Mouse (Mus musculus): ENCODE data around the gene Slamf6. TPM values are rescaled to one million over a fixed set of nuclear protein-coding genes. Genes with fewer than 3 reads are reported as not detected.
"Not testable (repeated sequence)": the region's sequence is repeated elsewhere in the genome, so short reads cannot be mapped to it uniquely, and the experiment has no call there.

Slamf6 gene
- 1 to 10 TPM; 1.8 to 2.6 TPM for total RNA-seq (2021)
- long read RNA-seq, experiment 1, partial matches to known transcripts: 0 of 1 reads
- long read RNA-seq, experiment 1, other reads (novel, unspliced or antisense): 1 of 1 reads
- long read RNA-seq, experiment 2, full-length matches to known transcripts: 1 of 1 reads
- long read RNA-seq, experiment 2, partial matches to known transcripts: 0 of 1 reads
- long read RNA-seq, experiment 2, other reads (novel, unspliced or antisense): 0 of 1 reads

DNA sequence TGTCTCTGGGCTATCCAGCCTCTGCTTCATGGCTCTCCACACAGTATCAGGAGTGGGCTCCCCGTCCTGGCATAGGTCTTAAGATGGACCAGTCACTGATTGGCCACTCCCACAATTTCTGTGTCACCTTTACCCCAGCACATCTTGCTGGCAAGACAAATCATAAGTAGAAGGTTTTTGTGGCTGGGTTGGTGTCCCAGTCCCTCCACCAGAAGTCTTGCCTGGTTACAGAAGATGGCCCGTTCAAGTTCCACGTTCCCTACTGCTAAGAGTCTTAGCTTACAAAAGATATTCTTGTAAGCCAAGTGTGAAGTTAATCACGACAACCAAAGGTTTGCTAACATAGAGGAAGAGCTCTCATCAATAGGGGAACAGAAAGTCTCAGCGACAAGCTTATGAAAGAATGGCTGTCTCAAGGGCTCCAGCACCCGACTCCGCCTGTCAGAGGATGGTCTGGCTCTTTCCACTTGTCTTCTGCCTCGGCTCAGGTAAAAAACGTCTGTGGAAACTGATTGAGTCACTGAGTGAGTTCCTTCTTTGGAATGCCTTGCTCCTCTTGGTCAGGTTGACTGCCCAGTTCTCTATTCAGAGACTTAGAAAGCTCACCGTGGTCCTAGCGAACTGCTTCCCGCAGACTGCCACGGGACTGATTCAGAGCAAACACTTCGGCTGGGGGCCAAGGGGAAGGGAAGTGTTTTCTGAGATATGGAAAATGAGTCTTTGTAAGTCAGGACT is at the start of gene Slamf6:
Slamf6 (plus strand) TSS at position 211 of the 735 bp plus-strand sequence.
- DNase-seq: no peak

DNA sequence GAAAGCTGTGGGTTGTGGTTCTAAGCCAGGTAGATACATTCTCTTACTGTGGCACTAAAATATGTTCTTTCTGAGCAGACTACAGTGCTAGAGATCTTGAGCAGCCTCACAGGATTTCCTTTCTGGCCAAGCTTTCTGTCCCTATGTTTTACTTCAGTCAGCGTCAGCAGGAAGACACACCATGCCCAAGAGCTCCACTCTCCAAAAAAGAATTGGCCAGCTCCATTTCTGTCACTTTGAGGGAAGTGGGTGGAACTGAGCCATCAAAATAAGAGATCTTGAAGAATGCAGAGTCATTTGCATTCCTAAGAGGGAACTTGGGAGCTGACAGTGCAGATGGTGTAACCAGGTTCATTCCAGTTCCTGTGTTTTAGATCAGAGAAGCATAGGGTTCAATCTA is 30.3 kb upstream of the Slamf6 start:
- no peak for DNase-seq

DNA sequence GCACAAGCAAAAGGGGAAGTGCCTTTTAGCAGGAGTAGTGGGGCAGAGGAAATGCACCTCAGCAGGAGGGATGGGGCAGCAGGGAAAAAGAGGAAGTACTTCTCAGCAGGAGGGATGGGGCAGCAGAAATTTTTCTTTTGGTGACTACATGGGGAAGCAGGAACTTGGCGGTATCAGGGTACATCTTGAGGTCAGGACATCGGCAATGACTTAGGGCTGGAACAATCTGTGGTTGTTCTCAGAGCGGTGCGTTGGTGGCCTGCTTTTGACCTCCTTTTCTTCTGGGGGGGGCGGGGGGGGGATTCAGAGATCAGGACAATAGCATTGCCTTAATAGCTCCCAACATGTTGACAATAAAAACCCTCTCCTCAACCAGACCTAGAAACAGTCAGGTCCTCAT is 22.0 kb upstream of the Slamf6 start, which contains the start of gene Gm10521:
Gm10521 (plus strand) TSS at position 301 of the 400 bp plus-strand sequence.
- not testable (repeated sequence) for DNase-seq

DNA sequence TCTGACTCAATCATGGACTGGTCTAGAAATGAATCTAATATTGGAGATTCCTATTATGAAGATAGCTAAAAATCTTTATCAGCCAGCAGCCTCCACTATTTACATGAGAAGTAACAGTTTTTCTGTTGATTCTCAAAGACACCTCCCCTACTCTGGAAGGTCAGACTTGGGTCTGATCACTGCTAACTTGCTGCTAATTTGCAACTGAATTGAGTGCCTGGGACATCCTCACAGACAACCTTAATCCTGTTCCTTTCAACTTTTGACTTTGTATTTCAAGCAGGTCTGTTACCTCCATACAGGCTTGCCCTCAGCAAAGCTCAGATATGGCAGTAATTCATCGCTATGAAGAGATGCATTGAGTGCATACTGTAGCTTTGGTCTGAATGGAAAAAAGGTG is 13.3 kb upstream of the Slamf6 start:
- no peak for DNase-seq

DNA sequence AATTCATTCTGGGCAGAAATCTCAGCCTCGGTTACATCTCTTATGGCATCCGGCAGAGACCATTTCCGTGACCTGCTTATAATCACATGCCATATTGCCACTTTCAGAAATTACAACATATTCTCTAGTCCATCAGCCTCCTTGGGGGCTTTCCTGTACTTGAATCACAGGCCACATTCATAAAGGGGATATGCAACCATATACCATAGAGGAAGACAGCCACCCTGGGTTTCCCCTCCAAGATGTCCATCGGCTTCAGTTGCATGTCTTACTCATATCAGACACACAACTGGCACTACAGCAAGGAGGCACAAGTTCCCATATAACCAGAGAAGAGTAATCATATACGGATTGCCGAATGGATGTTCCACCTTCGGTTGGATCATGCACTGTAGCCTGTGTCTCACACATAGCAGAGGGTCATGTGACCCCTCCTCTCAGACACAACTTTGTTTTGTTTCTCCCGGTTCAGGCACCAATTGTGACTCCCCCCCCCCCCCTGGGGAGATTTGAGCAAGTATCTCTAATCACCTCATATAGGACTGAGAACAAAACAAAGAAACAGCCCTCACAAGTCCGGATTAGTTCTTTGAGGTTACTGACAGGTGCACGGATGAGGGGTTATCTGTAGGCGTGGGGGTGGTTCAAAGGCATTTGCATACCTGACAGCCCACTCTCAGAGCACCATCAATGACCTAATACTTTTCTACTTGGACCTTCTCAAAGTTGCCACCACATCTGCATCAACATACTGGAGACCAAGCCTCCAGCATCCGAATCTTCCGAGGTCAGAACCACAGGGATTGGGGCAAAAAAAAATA is 1.5 kb upstream of the Slamf6 start:
- no peak for DNase-seq

DNA sequence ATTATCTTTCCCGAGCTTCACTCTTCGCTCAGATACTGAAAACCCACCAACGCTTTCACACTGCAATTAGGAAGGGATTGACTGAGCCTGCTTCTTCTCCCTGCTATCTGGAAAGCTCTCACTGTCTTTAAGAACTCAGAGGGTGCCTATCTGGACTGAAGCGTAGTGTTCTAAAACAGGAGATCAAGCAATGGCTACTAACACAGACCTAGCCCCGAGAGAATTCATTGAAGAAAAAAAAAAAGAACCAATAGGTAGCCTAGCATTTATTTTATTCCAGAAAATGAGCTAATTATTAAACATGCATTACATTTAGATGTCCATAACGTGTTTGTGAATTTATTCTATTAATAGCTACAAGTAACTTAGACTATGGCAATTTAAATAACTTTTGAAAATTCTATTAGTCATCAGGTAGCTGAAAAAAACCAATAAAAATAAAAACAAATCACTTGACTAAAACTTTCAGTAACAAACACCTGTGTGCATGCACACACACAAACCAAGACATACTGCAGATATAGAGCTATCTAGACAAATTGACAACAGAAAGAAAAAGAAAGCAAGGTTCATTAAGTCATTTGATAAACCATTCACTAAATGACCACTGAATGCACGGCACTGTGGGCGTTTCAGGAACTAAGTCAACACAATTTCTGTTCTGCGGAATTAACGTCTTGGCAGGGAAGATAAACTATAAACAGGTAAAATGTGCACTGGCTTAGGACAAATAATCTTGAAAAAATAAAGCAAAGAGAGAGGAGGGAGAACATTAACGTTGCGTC is 1.0 kb downstream of the Slamf6 start:
- DNase-seq: no peak

DNA sequence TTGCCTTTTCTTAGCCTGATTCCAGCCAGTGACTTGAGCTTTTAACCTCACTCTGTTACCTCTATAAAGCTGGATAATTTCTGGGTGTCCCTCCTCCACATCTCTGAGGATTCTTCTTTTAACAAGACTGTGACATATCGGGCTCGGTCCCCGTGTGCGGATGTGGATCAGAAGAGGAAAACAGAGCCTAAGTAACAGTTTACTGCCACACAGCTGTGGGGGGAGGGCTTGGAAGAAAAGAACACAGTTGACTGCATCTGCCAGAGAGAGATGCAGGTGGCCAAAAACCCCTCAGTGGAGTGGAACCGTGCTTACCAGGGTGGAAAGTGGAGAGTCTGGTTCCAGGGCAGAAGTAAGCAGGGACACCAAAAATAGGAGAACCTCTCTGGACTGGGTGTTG is 1.9 kb downstream of the Slamf6 start:
- DNase-seq: no peak

DNA sequence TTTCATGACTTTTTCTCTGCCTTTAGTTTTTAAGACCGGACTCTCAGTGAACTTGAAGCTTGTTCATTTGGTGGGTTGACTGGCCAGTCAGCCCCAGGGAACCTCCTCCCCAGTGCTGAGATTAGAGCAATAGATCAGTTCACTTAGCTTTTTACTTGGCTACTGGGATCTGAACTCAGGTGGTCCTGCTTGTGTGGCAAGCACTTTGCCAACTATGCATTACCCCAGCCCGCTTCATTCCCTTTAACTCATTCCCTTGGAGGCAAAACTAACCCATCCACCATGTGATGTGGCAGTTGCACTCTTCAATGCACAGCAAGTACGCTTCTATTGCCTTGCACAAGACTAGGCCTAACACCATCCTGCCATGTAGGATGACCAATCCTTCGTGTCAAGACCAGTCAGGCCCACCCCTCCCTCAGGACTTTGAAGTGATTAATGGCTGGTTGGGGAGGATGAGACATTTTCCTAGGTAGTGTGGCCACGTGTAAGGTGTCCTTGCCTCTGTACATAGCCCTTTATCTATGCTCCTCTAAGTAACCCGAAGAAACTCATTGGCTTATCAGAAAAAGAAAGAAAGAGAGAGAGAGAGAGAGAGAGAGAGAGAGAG is 2.7 kb downstream of the Slamf6 start:
- no peak for DNase-seq

DNA sequence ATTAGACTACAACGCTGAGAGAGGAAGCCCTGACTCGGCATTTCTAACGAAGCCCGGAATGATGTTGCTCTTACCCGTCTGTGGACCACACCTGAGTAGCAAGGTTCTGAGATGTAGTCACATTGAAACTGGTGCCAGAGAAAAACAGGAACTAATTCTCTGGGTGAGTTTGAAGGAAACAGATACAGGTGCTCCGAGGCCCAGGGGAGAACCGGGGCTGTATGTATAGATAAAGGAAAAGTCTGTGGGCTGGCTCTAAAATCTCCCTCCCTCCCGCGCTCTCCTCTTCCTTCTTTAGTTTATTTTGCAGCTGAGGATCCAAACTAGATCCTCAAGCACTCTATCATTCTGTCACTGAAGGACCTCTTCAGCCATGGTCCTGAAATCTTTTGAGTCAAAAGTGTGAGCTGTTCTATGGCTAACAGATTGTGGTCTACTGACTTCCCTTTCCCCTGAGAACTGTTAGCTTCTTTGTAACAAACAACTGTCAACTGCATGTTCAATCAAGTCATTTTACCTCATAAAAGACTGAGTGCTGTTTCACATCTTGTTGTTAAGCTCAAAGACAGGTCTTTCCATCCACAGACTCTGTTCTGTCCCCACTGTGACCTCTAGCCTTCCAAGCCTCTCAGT is 3.8 kb downstream of the Slamf6 start:
- no peak for DNase-seq

DNA sequence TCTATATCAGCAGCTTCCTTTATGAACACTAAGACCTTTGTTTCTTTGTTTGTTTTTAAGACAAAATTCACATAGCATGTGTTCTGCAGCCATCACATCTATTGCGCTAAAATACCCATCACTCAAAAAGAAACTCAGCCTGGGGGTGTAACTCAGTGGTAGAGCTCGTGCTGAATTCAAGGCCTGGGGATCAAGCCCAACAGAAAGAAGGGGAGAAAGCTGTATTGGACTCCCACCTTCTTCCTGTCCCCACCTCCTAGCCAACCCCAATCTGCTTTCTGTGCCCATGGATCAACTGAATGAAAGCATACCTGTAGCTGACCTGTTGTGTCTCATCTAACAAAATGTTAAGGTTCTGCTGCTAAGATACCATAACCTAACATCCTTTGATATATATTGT is 4.3 kb downstream of the Slamf6 start:
- no peak for DNase-seq

DNA sequence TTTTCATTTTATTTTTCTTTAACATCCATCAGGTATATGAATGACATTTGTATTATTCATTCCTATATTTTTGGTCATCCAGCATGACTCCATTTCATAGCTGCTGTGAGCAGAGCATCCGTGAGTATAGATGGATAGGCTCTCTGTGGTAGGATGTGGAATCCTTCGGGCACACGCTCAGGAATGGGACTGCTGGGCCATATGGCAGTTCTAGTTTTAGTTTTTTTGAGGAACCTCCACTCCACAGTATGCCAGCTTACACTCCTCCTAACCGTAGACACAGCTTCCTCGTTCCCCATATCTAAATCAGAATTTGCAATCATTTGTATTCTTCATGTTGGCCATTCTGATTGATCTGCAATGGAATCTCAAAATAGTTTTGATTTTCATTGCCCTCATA is 5.5 kb downstream of the Slamf6 start:
- no peak for DNase-seq

DNA sequence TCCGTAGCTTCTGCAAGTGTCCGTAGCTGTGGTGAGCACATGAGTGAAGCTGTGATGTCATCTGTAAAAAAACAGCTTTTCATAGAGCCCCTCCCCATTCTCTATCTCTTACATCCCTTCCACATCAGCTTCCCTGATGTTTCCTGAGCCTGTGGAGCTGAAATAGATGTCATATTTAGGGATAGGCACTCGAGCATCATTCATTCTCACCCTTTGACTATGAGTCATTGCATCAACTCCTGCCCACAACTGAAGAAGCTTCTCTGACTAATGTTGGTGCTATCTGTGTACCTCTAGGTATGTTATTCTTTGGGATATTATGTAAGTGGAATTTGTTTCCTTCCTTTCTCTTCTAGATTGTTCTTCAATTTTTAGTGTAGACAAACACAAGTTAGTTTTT is 7.6 kb downstream of the Slamf6 start:
- DNase-seq: no peak

DNA sequence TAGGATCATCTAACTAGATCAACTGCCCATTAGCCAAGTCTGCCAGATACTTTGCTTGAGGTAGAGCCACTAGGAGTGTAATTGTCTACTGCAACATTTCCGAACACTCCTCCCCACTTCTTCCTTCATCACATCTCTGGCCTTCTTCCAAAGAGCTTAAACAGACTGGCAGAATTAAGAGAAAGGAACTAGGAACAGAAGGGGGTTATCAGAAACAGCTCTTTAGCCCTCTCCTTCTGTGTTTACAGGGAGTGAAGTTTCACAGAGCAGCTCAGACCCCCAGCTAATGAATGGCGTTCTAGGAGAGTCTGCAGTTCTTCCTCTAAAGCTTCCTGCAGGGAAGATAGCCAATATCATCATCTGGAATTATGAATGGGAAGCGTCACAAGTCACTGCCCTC is 16.5 kb downstream of the Slamf6 start:
- no peak for DNase-seq

DNA sequence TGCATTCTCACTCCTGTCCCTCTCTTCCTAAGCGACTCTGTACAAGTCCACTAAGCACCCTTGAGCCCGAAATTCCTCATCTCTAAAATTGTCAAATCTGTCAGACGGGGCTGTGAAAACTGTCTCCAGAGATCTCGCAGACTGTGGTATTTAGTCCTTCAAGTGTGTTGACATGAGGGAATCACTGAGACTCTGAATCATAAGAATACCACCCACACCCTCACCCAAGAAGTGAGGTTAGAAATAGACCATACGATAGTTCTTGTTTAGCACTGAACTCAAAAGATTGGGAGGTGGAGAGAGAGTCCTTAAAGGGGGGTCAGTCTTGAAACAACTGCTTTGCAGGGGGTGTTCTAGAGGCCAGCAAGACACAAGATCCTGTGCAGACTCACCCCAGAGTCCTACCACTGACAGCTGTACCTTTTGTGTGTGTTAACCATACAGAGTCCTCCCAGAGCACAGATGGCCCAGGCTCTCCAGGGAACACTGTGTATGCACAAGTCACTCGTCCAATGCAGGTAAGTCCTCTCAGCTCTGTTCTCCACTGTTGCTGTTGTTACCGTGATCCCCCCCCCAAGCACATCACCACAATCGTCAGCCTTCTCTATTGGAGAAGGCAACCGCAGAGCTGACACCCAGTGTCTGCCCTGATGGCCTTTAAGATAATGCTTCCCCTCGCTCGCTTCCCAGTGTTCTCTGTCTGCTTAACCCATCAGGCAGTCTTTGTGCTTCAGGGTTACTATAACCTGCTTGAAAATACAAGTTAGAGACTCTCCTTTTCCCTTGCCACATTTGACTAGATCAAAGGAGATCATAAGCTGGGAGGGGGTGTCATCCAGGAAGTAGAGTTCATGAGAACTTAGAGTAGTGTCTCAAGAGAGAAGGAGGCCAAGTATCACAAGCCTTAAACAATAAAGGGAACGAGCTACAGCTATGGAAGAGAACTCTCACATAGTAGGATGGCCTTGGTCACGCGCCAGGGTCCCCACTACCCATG is 21.9 kb downstream of the Slamf6 start:
- DNase-seq: no peak

DNA sequence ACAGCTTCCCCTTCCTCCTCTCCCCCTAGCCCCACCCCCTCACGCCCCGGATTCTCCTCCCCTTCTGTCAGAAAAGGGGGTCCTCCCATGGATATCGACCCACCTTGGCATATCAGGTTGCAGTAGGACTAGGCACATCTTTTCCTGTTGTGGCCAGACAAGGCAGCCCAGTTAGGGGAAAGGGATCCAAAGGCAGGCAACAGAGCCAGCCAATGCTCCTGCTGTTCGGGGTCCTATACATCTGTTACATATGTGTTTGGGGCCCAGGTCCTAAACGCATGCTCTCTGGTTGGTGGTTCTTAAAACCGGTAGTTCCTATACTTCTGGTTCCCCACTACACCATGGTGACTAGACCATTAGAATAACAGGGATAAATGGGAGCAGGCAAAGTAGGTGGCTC is 23.3 kb downstream of the Slamf6 start:
- DNase-seq: no peak

DNA sequence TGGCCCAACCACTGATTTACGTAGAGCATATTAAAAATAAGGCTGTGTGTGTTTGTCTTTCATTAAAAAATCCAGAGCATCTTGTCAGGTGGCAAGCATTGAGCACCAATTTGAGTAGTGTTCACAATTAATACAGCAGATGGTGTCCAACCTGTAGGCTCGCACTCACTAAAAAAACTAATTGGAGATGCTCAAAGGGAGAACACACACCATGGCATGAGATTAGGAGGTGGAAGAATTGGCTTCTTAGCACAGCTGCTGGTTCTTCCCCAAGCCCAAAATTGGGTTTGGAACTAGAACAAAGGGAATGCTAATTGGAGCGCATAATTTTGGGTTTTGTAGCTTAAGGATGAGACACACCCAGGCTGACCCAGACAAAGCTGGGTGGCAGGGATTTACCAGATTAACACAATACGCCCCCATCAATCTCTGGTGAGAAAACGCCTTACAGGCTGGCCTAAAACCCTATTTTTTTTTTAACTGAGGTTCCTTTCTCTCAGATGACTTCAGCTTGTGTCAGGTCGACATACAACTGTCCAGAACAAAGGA is 29.2 kb downstream of the Slamf6 start:
- no peak for DNase-seq

DNA sequence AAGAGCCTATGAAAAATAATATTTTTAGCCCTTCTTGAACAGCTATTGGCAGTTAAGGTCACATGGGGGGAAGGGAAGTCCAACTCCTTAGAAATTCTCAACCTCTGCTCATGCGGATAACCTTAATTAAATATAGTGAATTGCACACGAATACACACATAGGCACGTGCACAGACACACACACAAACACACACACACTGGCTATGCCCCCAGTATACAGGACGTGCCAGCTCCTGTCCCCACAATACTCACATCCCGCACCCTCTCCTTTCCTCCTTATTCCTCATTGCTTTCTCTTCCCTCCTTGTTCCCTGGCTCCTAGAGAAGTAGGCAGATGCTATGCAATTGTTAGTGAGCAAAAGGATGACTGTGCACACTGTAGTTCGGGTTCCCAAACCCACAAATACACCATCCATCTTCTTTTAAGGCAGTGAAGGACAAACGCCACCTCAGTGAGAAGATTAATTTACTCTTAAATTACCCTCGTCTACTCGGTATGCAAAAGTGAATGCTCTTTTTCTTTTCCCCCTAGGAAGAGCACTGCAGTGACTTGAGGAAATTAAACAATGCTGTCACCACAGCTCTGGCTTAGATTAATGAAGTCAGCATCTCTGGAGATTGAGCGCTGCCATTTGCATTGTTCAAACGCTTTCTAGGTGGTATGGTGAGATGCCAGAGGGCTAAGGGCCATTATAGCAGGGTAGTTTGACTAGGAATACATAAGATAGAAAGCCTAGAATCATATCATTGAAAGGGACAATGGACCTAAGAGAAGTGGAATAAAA is 31.0 kb downstream of the Slamf6 start:
- DNase-seq: no peak

DNA sequence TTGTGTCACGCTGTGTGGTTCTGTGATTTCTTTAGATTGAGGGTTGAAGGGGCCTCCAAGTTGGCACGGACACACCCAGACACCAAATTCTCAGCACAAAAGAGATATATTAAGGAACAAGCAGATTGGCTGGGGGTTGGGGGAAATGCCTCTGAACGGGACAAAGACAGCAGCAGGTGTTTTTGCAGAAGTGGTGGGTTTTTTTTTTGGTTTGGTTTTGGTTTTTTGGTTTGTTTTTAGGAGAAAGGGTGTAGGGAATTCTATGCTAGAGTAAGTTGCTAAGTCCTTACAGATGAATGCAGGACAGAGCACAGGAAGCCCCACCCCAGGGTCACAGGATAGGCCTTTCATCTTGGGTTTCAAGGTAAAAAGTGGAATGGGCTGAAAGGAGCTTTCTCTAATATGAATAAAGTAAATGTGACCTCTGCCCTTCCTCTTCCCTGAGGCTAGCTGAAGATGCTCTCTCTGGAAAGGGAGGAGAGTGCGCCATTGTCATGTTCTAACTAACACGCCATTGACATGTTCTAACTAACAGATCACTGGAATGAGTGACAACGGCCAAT is 31.7 kb downstream of the Slamf6 start:
- DNase-seq: no peak

DNA sequence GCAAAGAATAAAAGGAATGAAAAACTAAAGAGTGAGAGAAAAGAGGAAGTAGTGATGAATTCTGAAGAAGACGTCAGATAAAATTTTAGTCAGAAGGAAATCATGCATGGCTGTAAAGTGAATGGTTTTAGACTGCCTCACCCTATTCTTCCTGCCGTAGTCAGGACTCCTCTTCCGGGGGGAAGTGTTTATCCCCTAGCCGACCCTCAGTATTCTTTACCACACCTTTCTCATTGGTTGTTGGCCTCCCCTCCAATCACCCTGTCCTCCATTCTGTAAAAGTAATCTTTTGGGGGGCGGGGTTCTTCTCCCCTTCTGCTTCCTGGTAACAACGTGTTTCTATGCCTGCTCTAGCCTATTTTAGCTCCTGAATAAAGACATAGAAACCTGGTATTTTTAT is 37.8 kb downstream of the Slamf6 start:
- no peak for DNase-seq

Measured in adrenal gland, postnatal 10 days (tissue).